Comparison of ENCODE assay signal across 18 mouse cellular contexts in genomic region chr11:86583313-86583825, GRCm38 (mm10). TPM values are rescaled to one million over a fixed set of nuclear protein-coding genes. Genes with fewer than 3 reads are reported as not detected.
DNase-seq lines count a peak whose midpoint lies in the region; ATAC-seq and TF ChIP-seq lines count a peak whose summit lies in the region.
"Had no signal": no experiment of that assay in that cellular context is flagged by ENCODE, and none has a peak within 500 bp of the region (broad histone marks: within the 10 kb centered on the region; RNA-seq: fewer than 3 reads in every experiment).

No protein-coding gene starts in this region.

- peak overlapping the region; percentile 94 for H3K27ac ChIP-seq in gastrocnemius, adult 2 months
- H3K27ac ChIP-seq in lung, postnatal 0 days (ENCODE audit: low read length): no peak overlapping the region
- peak overlapping the region; percentile 83; the same call in 1 of the 2 replicates for H3K27ac ChIP-seq in liver, embryonic 13.5 days
- H3K27ac ChIP-seq in kidney, embryonic 16.5 days (ENCODE audit: low read length): no peak overlapping the region
- H3K27ac ChIP-seq: forebrain, embryonic 12.5 days; kidney, embryonic 15.5 days; midbrain, embryonic 15.5 days had no signal

- intact Hi-C loops in gastrocnemius, adult 2 months (cut with DNase I): no loop called here
- intact Hi-C loops in left cerebral cortex, postnatal 14 days (cut with DNase I): no loop called here

- H3K27me3 ChIP-seq in lung, postnatal 0 days (replicated peaks; ENCODE audit: insufficient read depth, low read length): no peaks in the 10 kb centered on the region
- H3K27me3 ChIP-seq in liver, embryonic 13.5 days: no peaks in the 10 kb centered on the region
- no peaks in the 10 kb centered on the region for H3K27me3 ChIP-seq in kidney, embryonic 16.5 days (ENCODE audit: insufficient read depth, low read length)
- H3K27me3 ChIP-seq: forebrain, embryonic 12.5 days; kidney, embryonic 15.5 days; liver, embryonic 15.5 days; midbrain, embryonic 15.5 days had no signal

- no peak overlapping the region for H3K9ac ChIP-seq in lung, postnatal 0 days (replicated peaks; ENCODE audit: low read depth)
- no peak overlapping the region for H3K9ac ChIP-seq in liver, embryonic 13.5 days
- H3K9ac ChIP-seq in kidney, embryonic 16.5 days (replicated peaks; ENCODE audit: low read length): no peak overlapping the region
- H3K9ac ChIP-seq: forebrain, embryonic 12.5 days; kidney, embryonic 15.5 days; liver, embryonic 15.5 days; midbrain, embryonic 15.5 days had no signal

- no peaks in the 10 kb centered on the region for H3K36me3 ChIP-seq in lung, postnatal 0 days (ENCODE audit: insufficient read depth, low read length)
- H3K36me3 ChIP-seq in liver, embryonic 13.5 days: peaks cover 16% of the 10 kb centered on the region; the same call in 1 of the 2 replicates
- H3K36me3 ChIP-seq in kidney, embryonic 16.5 days (ENCODE audit: insufficient read depth, low read length): no peaks in the 10 kb centered on the region
- H3K36me3 ChIP-seq: midbrain, embryonic 15.5 days had no signal

- no peak overlapping the region for H3K4me3 ChIP-seq in gastrocnemius, adult 2 months
- H3K4me3 ChIP-seq in lung, postnatal 0 days (ENCODE audit: low read depth, low read length): no peak overlapping the region
- no peak overlapping the region for H3K4me3 ChIP-seq in liver, embryonic 13.5 days (replicated peaks)
- H3K4me3 ChIP-seq in kidney, embryonic 16.5 days (ENCODE audit: low read length): no peak overlapping the region
- H3K4me3 ChIP-seq: forebrain, embryonic 12.5 days; kidney, embryonic 15.5 days; liver, embryonic 15.5 days; midbrain, embryonic 15.5 days had no signal

- TF ChIP-seq EP300 in lung, postnatal 0 days (IDR thresholded peaks at IDR 0.05): no peak

- ATAC-seq in lung, postnatal 0 days: no peak
- no peak for ATAC-seq in liver, embryonic 13.5 days (ENCODE audit: low read depth)
- ATAC-seq in kidney, embryonic 16.5 days (ENCODE audit: low FRiP score, low TSS enrichment): no peak
- ATAC-seq: inflammation-experienced regulatory T-cells, adult 6 months; midbrain, embryonic 15.5 days had no signal

- H3K9me3 ChIP-seq in lung, postnatal 0 days (ENCODE audit: low read length): no peaks in the 10 kb centered on the region
- H3K9me3 ChIP-seq in liver, embryonic 13.5 days (replicated peaks): no peaks in the 10 kb centered on the region
- H3K9me3 ChIP-seq in kidney, embryonic 16.5 days (ENCODE audit: low read length): no peaks in the 10 kb centered on the region
- H3K9me3 ChIP-seq: forebrain, embryonic 12.5 days; kidney, embryonic 15.5 days; liver, embryonic 15.5 days; midbrain, embryonic 15.5 days had no signal

- WGBS in lung, postnatal 0 days: 87% methylated on average over 3 of the region's 3 CpGs
- 79% methylated on average over 3 of the region's 3 CpGs for WGBS in liver, embryonic 13.5 days (ENCODE audit: insufficient replicate concordance)
- 94% methylated on average over 3 of the region's 3 CpGs for WGBS in kidney, embryonic 16.5 days

- no peak for TF ChIP-seq CTCF in gastrocnemius, adult 2 months (IDR thresholded peaks at IDR 0.05)
- no peak for TF ChIP-seq CTCF in lung, postnatal 0 days (IDR thresholded peaks at IDR 0.05)

- no peak for DNase-seq in gastrocnemius, adult 2 months
- DNase-seq in gastrocnemius, postnatal 10 days: no peak
- no peak for DNase-seq in lung, postnatal 0 days (ENCODE audit: low spot score)
- no peak for DNase-seq in lung, postnatal 10 days
- no peak for DNase-seq in liver, embryonic 13.5 days
- no peak for DNase-seq in cerebellum, postnatal 10 days
- DNase-seq in left cerebral cortex, postnatal 14 days (ENCODE audit: low spot score in 2 of 2): no peak
- DNase-seq: cerebellum, postnatal 14 days; gastrocnemius, postnatal 25 days; layer of hippocampus, postnatal 36 days; spleen, adult 18-20 months; thymus, postnatal 25 days had no signal

- peaks cover 33% of the 10 kb centered on the region for H3K4me1 ChIP-seq in lung, postnatal 0 days (ENCODE audit: insufficient read depth, low read depth, low read length)
- H3K4me1 ChIP-seq in liver, embryonic 13.5 days (replicated peaks): peaks cover 98% of the 10 kb centered on the region
- peaks cover 61% of the 10 kb centered on the region for H3K4me1 ChIP-seq in kidney, embryonic 16.5 days (ENCODE audit: insufficient read depth, low read length)

- peak overlapping the region; percentile 60; the same call in 1 of the 2 replicates for H3K4me2 ChIP-seq in lung, postnatal 0 days (replicated peaks; ENCODE audit: low read depth, low read length)
- no peak overlapping the region for H3K4me2 ChIP-seq in liver, embryonic 13.5 days
- no peak overlapping the region for H3K4me2 ChIP-seq in kidney, embryonic 16.5 days (replicated peaks; ENCODE audit: low read depth, low read length)
- H3K4me2 ChIP-seq: forebrain, embryonic 12.5 days; kidney, embryonic 15.5 days; liver, embryonic 15.5 days; midbrain, embryonic 15.5 days had no signal

RNA-seq across cellular contexts. Expression of gene Tubd1, which starts 38.6 kb away (rescaled TPM):
- total RNA-seq in gastrocnemius, adult 2 months (2021): 1 to 10 TPM; 6.9 to 8.5 TPM
- total RNA-seq in gastrocnemius, postnatal 10 days (2021): 1 to 10 TPM; 3.5 to 3.7 TPM
- 7.3 and 7.5 TPM in 2 replicates for polyA plus RNA-seq in lung, postnatal 0 days (2015; fragmentation: Nextera tagmentation; extraction: Ambion mirVana)
- 13.2 and 13.6 TPM in 2 replicates for polyA plus RNA-seq in liver, embryonic 13.5 days (2015; fragmentation: Nextera tagmentation; extraction: Ambion mirVana)
- 11.4 and 13.6 TPM in 2 replicates for polyA plus RNA-seq in kidney, embryonic 16.5 days (2015; fragmentation: Nextera tagmentation; extraction: Ambion mirVana)
- total RNA-seq in left cerebral cortex, postnatal 14 days (2021): 1 to 10 TPM; 6.7 to 7.2 TPM

RNA-seq across cellular contexts. Expression of gene Rps6kb1, which starts 38.8 kb away (rescaled TPM):
- 10 to 100 TPM; 21.1 to 22.3 TPM for total RNA-seq in gastrocnemius, adult 2 months (2021)
- total RNA-seq in gastrocnemius, postnatal 10 days (2021): 10 to 100 TPM; 36.8 to 43.3 TPM
- 35.5 and 35.6 TPM in 2 replicates for polyA plus RNA-seq in lung, postnatal 0 days (2015; fragmentation: Nextera tagmentation; extraction: Ambion mirVana)
- polyA plus RNA-seq in liver, embryonic 13.5 days (2015; fragmentation: Nextera tagmentation; extraction: Ambion mirVana): 30.5 and 34.4 TPM in 2 replicates
- polyA plus RNA-seq in kidney, embryonic 16.5 days (2015; fragmentation: Nextera tagmentation; extraction: Ambion mirVana): 51.6 and 62.1 TPM in 2 replicates
- total RNA-seq in left cerebral cortex, postnatal 14 days (2021): 10 to 100 TPM; 38.5 to 38.7 TPM

Comparison
In these comparisons a context has a peak if more than half of its experiments do, and no peak if none do; other contexts are left out.
1. H3K27ac ChIP-seq: peak in gastrocnemius, adult 2 months (single experiment) and liver, embryonic 13.5 days (single experiment); none in lung, postnatal 0 days (single experiment) and kidney, embryonic 16.5 days (single experiment).